Mouse (Mus musculus): ENCODE measurements around the gene Asrgl1. TPM values are rescaled to one million over a fixed set of nuclear protein-coding genes. Genes with fewer than 3 reads are reported as not detected.
"Not testable (repeated sequence)": the region's sequence is repeated elsewhere in the genome, so short reads cannot be mapped to it uniquely, and the experiment has no call there.

The Asrgl1 gene
- polyA plus RNA-seq, 1 experiment: 53.4 TPM

GRCm38 (mm10) chr19:9105101-9105685 is 30.2 kb downstream of the Asrgl1 start:
- Histone ChIP-seq H3K9me3 (no peaks in the 10 kb centered on the region), H3K27me3 (replicated peaks) (peaks cover 24% of the 10 kb centered on the region), H3K4me3 (replicated peaks) (no peak overlapping the region), H3K4me1 (peaks cover 18% of the 10 kb centered on the region), H3K36me3 (replicated peaks; ENCODE audit: low read length) (no peaks in the 10 kb centered on the region)
- TF ChIP-seq GATA1 (IDR thresholded peaks at IDR 0.05; ENCODE audit: borderline replicate concordance, low read length) (no peak), FLI1 (IDR thresholded peaks at IDR 0.05; ENCODE audit: low read length) (no peak)

GRCm38 (mm10) chr19:9103986-9104385 is 31.4 kb downstream of the Asrgl1 start:
- peaks cover 26% of the 10 kb centered on the region for H3K27me3 ChIP-seq (replicated peaks)

DNA sequence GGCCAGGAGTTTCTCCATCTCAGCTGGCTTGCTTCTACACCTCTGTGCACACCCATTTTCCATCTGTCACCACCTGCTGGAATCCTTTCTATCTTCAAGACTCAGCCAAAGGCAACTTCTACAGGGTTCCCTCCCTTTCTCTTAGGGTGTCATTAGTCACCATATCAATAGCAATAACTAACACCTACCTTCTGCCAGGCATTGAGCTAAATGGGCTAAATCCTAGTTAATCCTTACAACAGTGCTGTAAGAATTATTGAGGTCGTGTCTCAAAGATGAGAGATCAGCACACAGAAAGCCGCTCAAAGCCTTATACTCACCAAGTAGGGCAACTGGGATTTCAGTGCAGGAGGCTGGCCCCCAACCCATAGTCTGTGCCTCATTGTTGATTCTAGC is 34.4 kb downstream of the Asrgl1 start:
- Histone ChIP-seq H3K27me3 (replicated peaks) (peaks cover 23% of the 10 kb centered on the region), H3K36me3 (replicated peaks; ENCODE audit: low read length) (no peaks in the 10 kb centered on the region), H3K9me3 (no peaks in the 10 kb centered on the region), H3K4me3 (replicated peaks) (no peak overlapping the region), H3K4me1 (peaks cover 2% of the 10 kb centered on the region)
- TF ChIP-seq GATA1 (IDR thresholded peaks at IDR 0.05; ENCODE audit: borderline replicate concordance, low read length) (no peak), FLI1 (IDR thresholded peaks at IDR 0.05; ENCODE audit: low read length) (no peak)

More at GRCm38 (mm10) chr19:9103986-9104385, 31.4 kb downstream of the Asrgl1 start:
- TF ChIP-seq FLI1 (IDR thresholded peaks at IDR 0.05; ENCODE audit: low read length) (no peak), GATA1 (IDR thresholded peaks at IDR 0.05; ENCODE audit: borderline replicate concordance, low read length) (no peak)
- Histone ChIP-seq H3K4me1 (peaks cover 18% of the 10 kb centered on the region), H3K9me3 (no peaks in the 10 kb centered on the region), H3K4me3 (replicated peaks) (no peak overlapping the region), H3K36me3 (replicated peaks; ENCODE audit: low read length) (no peaks in the 10 kb centered on the region)

- H3K27me3 ChIP-seq (replicated peaks): peaks cover 23% of the 10 kb centered on the region
- no peak overlapping the region for H3K4me3 ChIP-seq (replicated peaks)
- no peaks in the 10 kb centered on the region for H3K9me3 ChIP-seq
- no peaks in the 10 kb centered on the region for H3K36me3 ChIP-seq (replicated peaks; ENCODE audit: low read length)
- TF ChIP-seq FLI1 (IDR thresholded peaks at IDR 0.05; ENCODE audit: low read length): no peak
- TF ChIP-seq GATA1 (IDR thresholded peaks at IDR 0.05; ENCODE audit: borderline replicate concordance, low read length): no peak
- no peaks in the 10 kb centered on the region for H3K4me1 ChIP-seq
These were observed 35.0 kb downstream of the Asrgl1 start for GRCm38 (mm10) chr19:9100297-9101061.

DNA sequence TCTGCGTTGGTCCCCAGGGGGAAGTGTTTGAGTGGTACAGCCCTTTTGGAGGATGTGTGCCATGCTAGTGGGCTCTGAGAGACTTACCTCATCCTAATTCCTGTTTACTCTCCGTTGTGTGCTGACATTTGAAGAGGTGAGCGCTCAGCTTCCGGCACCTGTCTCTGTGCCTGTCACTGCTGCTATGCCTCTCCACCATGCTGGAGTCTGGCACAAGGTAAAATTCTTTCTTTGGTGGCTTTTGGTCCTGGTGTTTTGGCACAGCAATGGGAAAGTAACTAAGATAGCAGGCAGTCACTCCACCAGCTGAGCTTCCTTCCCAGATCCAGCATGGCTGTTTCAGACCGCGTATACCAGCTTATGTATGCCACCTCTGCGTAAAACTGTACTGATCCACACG is 35.7 kb downstream of the Asrgl1 start:
- Histone ChIP-seq H3K27me3 (replicated peaks) (peaks cover 20% of the 10 kb centered on the region), H3K36me3 (replicated peaks; ENCODE audit: low read length) (no peaks in the 10 kb centered on the region), H3K4me3 (replicated peaks) (no peak overlapping the region), H3K4me1 (no peaks in the 10 kb centered on the region), H3K9me3 (no peaks in the 10 kb centered on the region)
- TF ChIP-seq FLI1 (IDR thresholded peaks at IDR 0.05; ENCODE audit: low read length) (no peak), GATA1 (IDR thresholded peaks at IDR 0.05; ENCODE audit: borderline replicate concordance, low read length) (no peak)

DNA sequence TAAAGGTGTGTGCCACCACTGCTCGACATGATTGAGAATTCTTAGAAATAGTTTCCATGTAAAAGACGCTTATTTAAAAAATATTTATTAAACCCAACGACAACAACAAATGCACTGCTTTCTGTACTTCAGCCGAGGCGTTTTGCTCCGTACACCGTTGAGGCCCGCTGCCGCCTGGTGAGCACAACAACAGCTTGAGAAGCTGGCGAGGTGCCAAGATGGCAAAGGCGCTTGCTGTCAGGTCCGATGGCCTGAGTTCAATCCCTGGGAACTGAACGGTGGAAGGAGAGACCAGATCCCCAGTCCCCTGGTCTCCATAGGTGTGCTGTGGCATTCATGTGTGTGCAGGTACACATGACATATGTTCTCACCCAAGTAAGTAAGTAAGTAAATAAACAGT is 38.0 kb downstream of the Asrgl1 start:
- H3K4me3 ChIP-seq (replicated peaks): no peak overlapping the region

GRCm38 (mm10) chr19:9095111-9095510 is 40.3 kb downstream of the Asrgl1 start:
- TF ChIP-seq GATA1 (IDR thresholded peaks at IDR 0.05; ENCODE audit: borderline replicate concordance, low read length) (no peak), FLI1 (IDR thresholded peaks at IDR 0.05; ENCODE audit: low read length) (no peak)
- Histone ChIP-seq H3K4me1 (no peaks in the 10 kb centered on the region), H3K4me3 (replicated peaks) (no peak overlapping the region), H3K27me3 (replicated peaks) (peaks cover 18% of the 10 kb centered on the region), H3K9me3 (no peaks in the 10 kb centered on the region), H3K36me3 (replicated peaks; ENCODE audit: low read length) (no peaks in the 10 kb centered on the region)

More for the DNA sequence above, 38.0 kb downstream of the Asrgl1 start:
- no peaks in the 10 kb centered on the region for H3K36me3 ChIP-seq (replicated peaks; ENCODE audit: low read length)
- H3K27me3 ChIP-seq (replicated peaks): peaks cover 22% of the 10 kb centered on the region
- H3K4me1 ChIP-seq: no peaks in the 10 kb centered on the region
- H3K9me3 ChIP-seq: no peaks in the 10 kb centered on the region
- TF ChIP-seq FLI1 (IDR thresholded peaks at IDR 0.05; ENCODE audit: low read length): no peak
- no peak for TF ChIP-seq GATA1 (IDR thresholded peaks at IDR 0.05; ENCODE audit: borderline replicate concordance, low read length)

DNA sequence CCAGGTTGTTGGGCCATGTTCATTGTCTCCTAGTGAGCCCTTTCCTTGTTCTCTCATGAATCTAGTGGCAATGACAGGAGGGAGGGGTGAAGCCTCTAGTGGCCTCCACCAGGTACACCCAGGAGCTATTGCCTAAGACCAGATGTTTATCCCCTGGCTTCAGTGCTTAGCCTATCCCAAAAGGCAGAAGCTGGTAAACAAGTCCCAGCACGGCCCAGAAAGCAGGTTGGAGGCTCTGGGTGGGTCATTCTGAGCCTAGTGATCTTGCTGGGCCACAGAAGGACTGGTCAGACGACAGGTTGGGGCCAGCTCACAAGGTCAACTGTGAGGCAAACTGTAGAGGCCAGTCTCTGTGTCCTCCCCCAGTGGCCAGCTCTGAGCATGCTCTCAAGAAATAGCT is 44.7 kb downstream of the Asrgl1 start:
- Histone ChIP-seq H3K36me3 (replicated peaks; ENCODE audit: low read length) (no peaks in the 10 kb centered on the region), H3K9me3 (no peaks in the 10 kb centered on the region), H3K4me1 (no peaks in the 10 kb centered on the region; the same call in 1 of the 2 replicates), H3K4me3 (replicated peaks) (no peak overlapping the region), H3K27me3 (replicated peaks) (peaks cover 32% of the 10 kb centered on the region)
- no peak for TF ChIP-seq GATA1 (IDR thresholded peaks at IDR 0.05; ENCODE audit: borderline replicate concordance, low read length)
- no peak for TF ChIP-seq FLI1 (IDR thresholded peaks at IDR 0.05; ENCODE audit: low read length)

GRCm38 (mm10) chr19:9090191-9090590 is 45.2 kb downstream of the Asrgl1 start:
- TF ChIP-seq GATA1 (IDR thresholded peaks at IDR 0.05; ENCODE audit: borderline replicate concordance, low read length) (no peak), FLI1 (IDR thresholded peaks at IDR 0.05; ENCODE audit: low read length) (no peak)
- no peaks in the 10 kb centered on the region for H3K36me3 ChIP-seq (replicated peaks; ENCODE audit: low read length)
- H3K27me3 ChIP-seq (replicated peaks): peaks cover 32% of the 10 kb centered on the region
- no peak overlapping the region for H3K4me3 ChIP-seq (replicated peaks)
- H3K9me3 ChIP-seq: no peaks in the 10 kb centered on the region
- H3K4me1 ChIP-seq: no peaks in the 10 kb centered on the region; the same call in 1 of the 2 replicates

DNA sequence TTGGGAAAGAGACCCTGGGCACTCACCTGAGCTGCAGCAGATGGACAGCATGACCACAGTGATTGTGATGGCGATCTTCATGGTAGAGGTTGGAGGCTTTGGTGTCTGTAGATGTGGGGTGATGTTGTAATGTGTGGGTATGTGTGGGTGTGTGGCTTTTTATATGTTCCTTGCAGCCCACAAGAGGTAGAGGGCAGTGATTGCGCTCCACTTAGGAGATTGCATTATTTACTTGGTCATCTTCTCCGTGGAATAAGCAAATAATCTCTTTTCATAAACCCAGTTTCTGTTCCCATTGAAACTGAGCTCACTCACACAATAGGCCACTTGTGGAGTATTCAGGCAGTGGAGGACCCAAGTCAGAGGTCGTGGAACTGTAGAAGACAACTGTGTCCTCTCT is 47.6 kb downstream of the Asrgl1 start, which contains the start of gene Scgb1a1:
Gene Scgb1a1 (minus strand): TSS at position 138 of the 400 bp plus-strand sequence.
- Histone ChIP-seq H3K4me1 (peaks cover 7% of the 10 kb centered on the region), H3K4me3 (replicated peaks) (no peak within 1 kb of the TSS), H3K36me3 (replicated peaks; ENCODE audit: low read length) (no peaks in the 10 kb centered on the region), H3K9me3 (no peaks in the 10 kb centered on the region), H3K27me3 (replicated peaks) (peaks cover 23% of the 10 kb centered on the region)
- TF ChIP-seq GATA1 (IDR thresholded peaks at IDR 0.05; ENCODE audit: borderline replicate concordance, low read length): no peak
- no peak for TF ChIP-seq FLI1 (IDR thresholded peaks at IDR 0.05; ENCODE audit: low read length)

GRCm38 (mm10) chr19:9083892-9084291 is 51.5 kb downstream of the Asrgl1 start:
- Histone ChIP-seq H3K4me1 (peaks cover 24% of the 10 kb centered on the region), H3K27me3 (replicated peaks) (peaks cover 18% of the 10 kb centered on the region)
- H3K36me3 ChIP-seq (replicated peaks; ENCODE audit: low read length); H3K4me3 ChIP-seq (replicated peaks); H3K9me3 ChIP-seq: not testable (repeated sequence)

Data from megakaryocyte, embryonic 14.5 days (primary cell).